Mouse (Mus musculus) ES-E14 (cell line): ENCODE data around the gene Bend5. TPM values are rescaled to one million over a fixed set of nuclear protein-coding genes. Genes with fewer than 3 reads are reported as not detected.

ENCODE experiments used
- DNase-seq: peaks from one replicate; pipeline ENCODE4 v3.0.0-alpha.2; 2013; ENCODE audit warnings: low read depth, low spot score
- H3K27ac ChIP-seq: 2 replicates; pipeline ENCODE4 v1.5.1; 2012; ENCODE audit warnings: low read depth, mild to moderate bottlenecking, low read length, moderate library complexity, mixed read lengths; ENCODE audit not compliant: poor library complexity, insufficient read depth, severe bottlenecking
- H3K36me3 ChIP-seq: 2 replicates; pipeline ENCODE4 v1.6.1; 2012; ENCODE audit warnings: mild to moderate bottlenecking, low read length, moderate library complexity, mixed read lengths; ENCODE audit not compliant: control insufficient read depth, poor library complexity, insufficient read depth, severe bottlenecking
- H3K4me1 ChIP-seq, 2 experiments: fragments of 150-350 bp in 1 of 2; sonication (generic) in 1 of 2; 2 replicates each; pipeline ENCODE4 v1.6.1; 2012; ENCODE audit warnings: low read length in 2 of 2, mild to moderate bottlenecking in 1 of 2, mixed read lengths in 1 of 2; ENCODE audit not compliant: control insufficient read depth in 2 of 2, insufficient read depth in 2 of 2, poor library complexity in 1 of 2
- H3K4me3 ChIP-seq, 2 experiments: fragments of 150-350 bp in 1 of 2; sonication (generic) in 1 of 2; 2 replicates each; pipeline ENCODE4 v1.5.1; 2012; ENCODE audit warnings: low read length in 2 of 2, low read depth in 1 of 2, mild to moderate bottlenecking in 1 of 2, mixed read lengths in 1 of 2; ENCODE audit not compliant: insufficient read depth in 1 of 2, poor library complexity in 1 of 2, severe bottlenecking in 1 of 2
- H3K9ac ChIP-seq: 2 replicates; pipeline ENCODE4 v1.6.1; 2012; ENCODE audit warnings: low read depth, mild to moderate bottlenecking, low read length, mixed read lengths; ENCODE audit not compliant: poor library complexity, insufficient read depth, severe bottlenecking
- H3K9me3 ChIP-seq: fragments of 150-350 bp; sonication (generic); 2 replicates; pipeline ENCODE4 v1.6.1; 2012; ENCODE audit warnings: low read depth, mild to moderate bottlenecking, low read length; ENCODE audit not compliant: control insufficient read depth, insufficient read depth
- CHD2 ChIP-seq: IDR thresholded peaks from 2 replicates; pipeline ENCODE4 v1.6.1; 2014; ENCODE audit warnings: mild to moderate bottlenecking, low read depth, low read length, inconsistent platforms
- HCFC1 ChIP-seq: IDR thresholded peaks from 2 replicates; pipeline ENCODE4 v1.6.1; 2012; ENCODE audit warnings: low read length, inconsistent platforms, borderline replicate concordance; ENCODE audit not compliant: insufficient read depth
- MAFK ChIP-seq: IDR thresholded peaks from 2 replicates; pipeline ENCODE4 v1.6.1; 2014; ENCODE audit warnings: mild to moderate bottlenecking, low read depth, low read length, inconsistent platforms; ENCODE audit not compliant: insufficient read depth
- ZC3H11A ChIP-seq: IDR thresholded peaks from 2 replicates; pipeline ENCODE4 v1.6.1; 2012; ENCODE audit warnings: low read depth, mild to moderate bottlenecking, inconsistent platforms, low read length, borderline replicate concordance
- ZNF384 ChIP-seq: IDR thresholded peaks from 2 replicates; pipeline ENCODE4 v1.6.1; 2012; ENCODE audit warnings: low read depth, low read length, inconsistent platforms
- in situ Hi-C, 2 experiments: fragments of 600-800 bp; cut with MboI; formaldehyde crosslinking; loops; one replicate each; pipeline ENCODE4 v1.15.1; 2025; ENCODE audit warnings: low sequenced_read_pairs in 2 of 2, inconsistent platforms in 1 of 2; ENCODE audit not compliant: unreplicated experiment in 2 of 2
- total RNA-seq: library from RNA; depleted of rRNA; stranded (reverse); fragments of 300-350 nt; gene quantifications from 2 replicates; pipeline ENCODE4 v1.2.3, GENCODE M21; 2012

The Bend5 gene
- total RNA-seq, 1 experiment, result 6.9 TPM

GRCm38 (mm10) chr4:111453275-111453674, 38.5 kb downstream of the Bend5 start:
- no peak for DNase-seq
- no peaks in the 10 kb centered on the region for H3K9me3 ChIP-seq
- in situ Hi-C loops, result no loop called here
- no peak overlapping the region for H3K27ac ChIP-seq
- TF ChIP-seq ZNF384 (no peak), MAFK (no peak)
- no peak overlapping the region for H3K4me3 ChIP-seq
- peaks cover 5% of the 10 kb centered on the region for H3K36me3 ChIP-seq
- H3K9ac ChIP-seq, result no peak overlapping the region
- no peaks in the 10 kb centered on the region for H3K4me1 ChIP-seq

GRCm38 (mm10) chr4:111455621-111456020, 40.8 kb downstream of the Bend5 start:
- DNase-seq, result no peak
- no peak overlapping the region for H3K27ac ChIP-seq
- peaks cover 7% of the 10 kb centered on the region for H3K36me3 ChIP-seq
- no peak overlapping the region for H3K4me3 ChIP-seq
- TF ChIP-seq MAFK, result no peak
- TF ChIP-seq ZC3H11A, result no peak
- TF ChIP-seq HCFC1, result no peak
- no peak for TF ChIP-seq ZNF384
- no peak for TF ChIP-seq CHD2
- in situ Hi-C loops, result no loop called here
- no peaks in the 10 kb centered on the region for H3K9me3 ChIP-seq
- H3K4me1 ChIP-seq, result no peaks in the 10 kb centered on the region
- H3K9ac ChIP-seq, result no peak overlapping the region

- no peak overlapping the region for H3K9ac ChIP-seq
- no peaks in the 10 kb centered on the region for H3K4me1 ChIP-seq
- no peak overlapping the region for H3K4me3 ChIP-seq
- DNase-seq, result no peak
- H3K9me3 ChIP-seq, result no peaks in the 10 kb centered on the region
- TF ChIP-seq ZC3H11A, result no peak
- no peak for TF ChIP-seq ZNF384
- TF ChIP-seq CHD2, result no peak
- TF ChIP-seq HCFC1, result no peak
- no peak for TF ChIP-seq MAFK
- in situ Hi-C loops, result no loop called here
- peaks cover 7% of the 10 kb centered on the region for H3K36me3 ChIP-seq
- H3K27ac ChIP-seq, result no peak overlapping the region
Measured at GRCm38 (mm10) chr4:111457568-111457967, 42.8 kb downstream of the Bend5 start.

- no peaks in the 10 kb centered on the region for H3K36me3 ChIP-seq
- TF ChIP-seq CHD2 (no peak), ZC3H11A (no peak), HCFC1 (no peak), MAFK (no peak), ZNF384 (no peak)
- H3K4me3 ChIP-seq, result no peak overlapping the region
- H3K4me1 ChIP-seq, result peaks cover 2 to 7% of the 10 kb centered on the region in 2 experiments; a peak in 1 of 4 replicates
- H3K27ac ChIP-seq, result no peak overlapping the region
- no peak for DNase-seq
- no peak overlapping the region for H3K9ac ChIP-seq
- in situ Hi-C loops, result no loop called here
- no peaks in the 10 kb centered on the region for H3K9me3 ChIP-seq
Measured at GRCm38 (mm10) chr4:111467293-111467773, 52.5 kb downstream of the Bend5 start.

GRCm38 (mm10) chr4:111467796-111468195, 53.0 kb downstream of the Bend5 start:
- H3K9ac ChIP-seq, result no peak overlapping the region
- H3K4me1 ChIP-seq, result peaks cover 2 to 7% of the 10 kb centered on the region in 2 experiments; a peak in 1 of 4 replicates
- TF ChIP-seq ZNF384, result no peak
- TF ChIP-seq MAFK, result no peak
- TF ChIP-seq CHD2, result no peak
- no peak for TF ChIP-seq HCFC1
- no peak for TF ChIP-seq ZC3H11A
- DNase-seq, result no peak
- no peaks in the 10 kb centered on the region for H3K9me3 ChIP-seq
- in situ Hi-C loops, result no loop called here
- no peak overlapping the region for H3K27ac ChIP-seq
- no peaks in the 10 kb centered on the region for H3K36me3 ChIP-seq
- H3K4me3 ChIP-seq, result no peak overlapping the region
